Mouse (Mus musculus): ENCODE data around the gene Tcp10c. TPM values are rescaled to one million over a fixed set of nuclear protein-coding genes. Genes with fewer than 3 reads are reported as not detected.
"Not testable (repeated sequence)": the region's sequence is repeated elsewhere in the genome, so short reads cannot be mapped to it uniquely, and the experiment has no call there.

Gene Tcp10c
- polyA plus RNA-seq, 1 experiment from 2014 or later, result not detected

DNA sequence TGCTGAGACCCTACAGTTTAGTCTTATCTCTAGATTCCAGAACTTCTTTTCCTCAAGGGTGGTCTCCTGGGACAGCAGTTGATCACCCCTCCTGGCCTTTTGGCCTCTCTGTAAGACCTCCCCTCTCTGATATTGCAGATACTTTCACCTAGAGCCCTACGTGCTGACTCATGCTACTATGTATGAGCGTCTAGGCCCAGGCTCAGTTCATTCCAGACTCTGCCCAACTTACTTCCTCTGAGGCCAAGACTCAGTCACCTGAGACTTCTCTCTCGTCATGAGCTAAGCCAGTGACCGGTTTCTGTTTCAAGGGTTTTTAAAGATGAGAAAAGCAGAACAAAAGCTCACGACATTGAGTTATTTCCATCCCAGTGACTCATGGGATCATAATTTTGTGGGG, 4.8 kb upstream of the Tcp10c start:
- not testable (repeated sequence) for H3K36me3 ChIP-seq; H3K27me3 ChIP-seq (replicated peaks); H3K4me3 ChIP-seq (replicated peaks); H3K9ac ChIP-seq (replicated peaks); H3K4me1 ChIP-seq; H3K4me2 ChIP-seq; ATAC-seq (ENCODE audit: low FRiP score); H3K9me3 ChIP-seq (replicated peaks); H3K27ac ChIP-seq (replicated peaks)
- WGBS, result 87% methylated on average over 4 of the region's 5 CpGs

DNA sequence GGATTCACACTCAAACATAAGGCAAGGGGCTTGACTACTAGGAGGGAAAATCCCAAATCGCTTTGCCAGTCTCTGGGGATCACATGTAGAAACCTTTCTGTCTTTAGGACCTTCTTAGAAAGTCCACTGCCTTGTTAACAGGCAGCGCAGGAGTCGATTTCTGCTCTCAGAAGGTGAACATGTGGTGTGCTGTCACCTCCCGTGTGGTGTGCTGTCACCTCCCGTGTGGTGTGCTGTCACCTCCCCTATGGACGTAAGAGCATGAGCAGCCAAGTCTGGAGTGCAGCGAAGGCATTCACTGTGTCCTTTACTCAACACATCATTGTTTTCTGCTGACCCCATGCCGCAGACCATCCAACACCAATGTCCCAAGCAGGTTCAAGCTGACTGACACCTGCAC, 1.1 kb upstream of the Tcp10c start:
- H3K4me1 ChIP-seq; H3K4me2 ChIP-seq; H3K36me3 ChIP-seq; H3K9ac ChIP-seq (replicated peaks); H3K27ac ChIP-seq (replicated peaks); H3K4me3 ChIP-seq (replicated peaks); ATAC-seq (ENCODE audit: low FRiP score); H3K27me3 ChIP-seq (replicated peaks): not testable (repeated sequence)
- WGBS, result 91% methylated on average over 8 of the region's 8 CpGs
- H3K9me3 ChIP-seq (replicated peaks), result peaks cover 17% of the 10 kb centered on the region; the same call in 1 of the 2 replicates

GRCm38 (mm10) chr17:13362489-13362888, 8.1 kb downstream of the Tcp10c start:
- H3K4me1 ChIP-seq; H3K27me3 ChIP-seq (replicated peaks); H3K27ac ChIP-seq (replicated peaks); ATAC-seq (ENCODE audit: low FRiP score); H3K4me2 ChIP-seq; H3K36me3 ChIP-seq; H3K9ac ChIP-seq (replicated peaks); H3K4me3 ChIP-seq (replicated peaks): not testable (repeated sequence)
- 92% methylated on average over 2 of the region's 2 CpGs for WGBS
- peaks cover 10% of the 10 kb centered on the region; the same call in 1 of the 2 replicates for H3K9me3 ChIP-seq (replicated peaks)

GRCm38 (mm10) chr17:13363773-13364172, 9.4 kb downstream of the Tcp10c start:
- H3K27me3 ChIP-seq (replicated peaks), result not testable (repeated sequence)

GRCm38 (mm10) chr17:13364196-13364595, 9.8 kb downstream of the Tcp10c start:
- not testable (repeated sequence) for H3K4me1 ChIP-seq; H3K9ac ChIP-seq (replicated peaks); H3K4me2 ChIP-seq; H3K36me3 ChIP-seq; H3K27me3 ChIP-seq (replicated peaks); H3K27ac ChIP-seq (replicated peaks); ATAC-seq (ENCODE audit: low FRiP score); H3K4me3 ChIP-seq (replicated peaks)
- H3K9me3 ChIP-seq (replicated peaks), result peaks cover 19% of the 10 kb centered on the region; the same call in 1 of the 2 replicates
- 89% methylated on average over 9 of the region's 9 CpGs for WGBS

More at GRCm38 (mm10) chr17:13363773-13364172, 9.4 kb downstream of the Tcp10c start:
- H3K4me3 ChIP-seq (replicated peaks); H3K9ac ChIP-seq (replicated peaks); H3K36me3 ChIP-seq; H3K27ac ChIP-seq (replicated peaks); H3K4me1 ChIP-seq; ATAC-seq (ENCODE audit: low FRiP score); H3K4me2 ChIP-seq: not testable (repeated sequence)
- H3K9me3 ChIP-seq (replicated peaks), result peaks cover 17% of the 10 kb centered on the region; the same call in 1 of the 2 replicates
- WGBS, result 84% methylated on average over 4 of the region's 5 CpGs

GRCm38 (mm10) chr17:13367181-13367580, 12.8 kb downstream of the Tcp10c start:
- ATAC-seq (ENCODE audit: low FRiP score); H3K27ac ChIP-seq (replicated peaks); H3K4me2 ChIP-seq; H3K36me3 ChIP-seq; H3K9ac ChIP-seq (replicated peaks); H3K4me3 ChIP-seq (replicated peaks); H3K4me1 ChIP-seq; H3K27me3 ChIP-seq (replicated peaks): not testable (repeated sequence)
- 97% methylated on average over 9 of the region's 9 CpGs for WGBS
- peaks cover 21% of the 10 kb centered on the region; the same call in 1 of the 2 replicates for H3K9me3 ChIP-seq (replicated peaks)

DNA sequence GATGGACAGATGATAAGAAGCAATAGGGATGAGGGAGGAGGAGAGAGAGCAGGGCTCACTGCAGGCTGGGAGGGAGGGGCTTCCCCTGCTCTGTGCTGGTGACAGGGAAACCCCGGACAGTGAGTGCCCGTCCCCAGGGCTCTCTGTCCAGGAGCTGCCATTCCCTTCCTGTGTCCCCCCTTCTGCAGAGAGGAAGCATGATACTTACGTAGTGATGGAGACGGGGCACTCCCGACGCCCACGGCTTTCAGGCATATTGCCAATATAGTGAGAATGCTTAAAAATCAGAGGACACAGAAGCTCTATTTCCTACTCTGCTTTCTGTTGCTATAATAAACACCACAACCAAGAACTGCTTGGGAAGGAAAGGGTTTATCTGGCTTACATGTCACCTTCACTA, 14.3 kb downstream of the Tcp10c start:
- H3K9me3 ChIP-seq (replicated peaks), result peaks cover 20% of the 10 kb centered on the region; the same call in 1 of the 2 replicates
- H3K4me3 ChIP-seq (replicated peaks); H3K27me3 ChIP-seq (replicated peaks); H3K4me2 ChIP-seq; ATAC-seq (ENCODE audit: low FRiP score); H3K9ac ChIP-seq (replicated peaks); H3K4me1 ChIP-seq; H3K27ac ChIP-seq (replicated peaks); H3K36me3 ChIP-seq: not testable (repeated sequence)
- 94% methylated on average over 7 of the region's 7 CpGs for WGBS

DNA sequence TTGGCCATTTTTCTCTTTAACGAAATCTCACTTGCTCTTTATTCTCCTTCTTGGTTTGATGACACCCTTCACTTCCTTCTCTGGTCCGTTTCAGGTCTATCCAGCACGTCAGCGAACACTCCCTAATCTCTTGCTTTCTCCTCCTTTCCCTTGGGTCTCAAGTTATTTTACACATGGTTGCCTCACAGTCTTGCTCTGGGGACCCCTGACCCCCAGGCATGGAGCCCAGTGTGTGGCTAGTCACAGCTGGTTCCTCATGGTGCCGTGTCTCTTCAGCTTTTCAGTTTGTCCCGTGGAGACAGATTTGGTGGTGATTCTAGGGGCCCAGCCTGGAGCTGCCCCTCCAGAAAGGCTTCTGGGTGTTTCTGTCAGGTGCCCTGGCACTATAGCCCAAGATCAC, 16.4 kb downstream of the Tcp10c start:
- WGBS, result 86% methylated on average over 5 of the region's 6 CpGs

GRCm38 (mm10) chr17:13378341-13378740, 24.0 kb downstream of the Tcp10c start:
- not testable (repeated sequence) for H3K27ac ChIP-seq (replicated peaks); H3K27me3 ChIP-seq (replicated peaks); H3K9me3 ChIP-seq (replicated peaks); H3K4me3 ChIP-seq (replicated peaks); H3K9ac ChIP-seq (replicated peaks); H3K4me1 ChIP-seq; H3K4me2 ChIP-seq; H3K36me3 ChIP-seq; ATAC-seq (ENCODE audit: low FRiP score)
- WGBS, result 88% methylated on average over 3 of the region's 3 CpGs

More for the DNA sequence above, 16.4 kb downstream of the Tcp10c start:
- not testable (repeated sequence) for H3K4me1 ChIP-seq; H3K4me2 ChIP-seq; H3K27me3 ChIP-seq (replicated peaks); H3K4me3 ChIP-seq (replicated peaks); H3K36me3 ChIP-seq; H3K9ac ChIP-seq (replicated peaks); H3K27ac ChIP-seq (replicated peaks); ATAC-seq (ENCODE audit: low FRiP score)
- H3K9me3 ChIP-seq (replicated peaks), result peaks cover 16% of the 10 kb centered on the region; the same call in 1 of the 2 replicates

DNA sequence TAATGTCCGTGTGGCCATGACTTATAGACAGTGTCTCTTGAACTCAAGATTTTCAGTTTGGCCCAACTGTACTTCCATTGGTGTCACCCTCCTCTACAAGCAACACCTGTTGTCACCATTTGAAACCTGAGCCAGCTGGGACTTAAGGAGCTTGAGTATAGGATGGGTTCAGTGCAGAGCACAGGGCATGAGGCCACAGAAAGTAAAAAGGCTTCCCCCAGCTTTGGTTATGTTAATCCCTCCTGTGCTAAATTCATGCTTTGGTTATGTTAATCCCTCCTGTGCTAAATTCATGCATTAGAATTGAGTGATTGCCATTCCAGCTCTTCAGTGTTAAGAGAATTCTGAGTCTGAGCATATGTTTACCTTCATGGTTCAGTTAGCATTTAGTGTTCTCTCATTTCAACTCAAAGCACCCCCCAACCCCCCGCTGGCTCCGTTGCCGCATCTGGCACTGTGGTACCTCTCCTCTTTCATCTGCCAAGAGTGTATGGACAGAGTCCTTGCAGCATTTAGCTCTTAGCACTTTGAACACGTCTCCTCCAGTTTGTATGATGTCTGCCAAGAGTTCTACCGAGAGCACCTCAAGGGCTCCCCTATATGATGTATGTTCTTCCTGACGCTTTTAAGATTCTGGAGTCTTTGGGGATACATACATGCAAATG, 25.7 kb downstream of the Tcp10c start:
- H3K4me3 ChIP-seq (replicated peaks); H3K36me3 ChIP-seq; H3K4me1 ChIP-seq; H3K27ac ChIP-seq (replicated peaks); H3K9me3 ChIP-seq (replicated peaks); H3K27me3 ChIP-seq (replicated peaks); ATAC-seq (ENCODE audit: low FRiP score); H3K9ac ChIP-seq (replicated peaks); H3K4me2 ChIP-seq: not testable (repeated sequence)
- 87% methylated on average over 7 of the region's 7 CpGs for WGBS

DNA sequence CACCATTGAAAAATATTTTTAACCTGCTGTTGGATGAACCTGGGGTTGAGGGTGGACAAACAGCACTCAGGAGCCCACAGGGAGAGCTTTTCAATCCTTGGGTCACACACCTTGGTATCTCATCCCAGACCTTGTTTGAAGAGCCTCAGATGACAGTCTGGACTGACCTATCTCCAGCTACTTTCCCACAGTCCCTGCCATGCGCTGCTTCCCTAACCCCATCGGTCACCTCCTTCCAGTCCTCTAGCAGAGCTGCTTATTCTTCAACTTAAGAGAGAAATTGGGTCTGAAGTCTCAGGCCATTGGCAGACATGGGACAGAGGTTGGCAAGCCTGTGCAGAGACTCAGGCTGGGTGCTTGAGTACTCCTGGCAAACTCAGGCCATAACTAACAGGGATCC, 26.9 kb downstream of the Tcp10c start:
- H3K4me2 ChIP-seq; H3K27ac ChIP-seq (replicated peaks); H3K9ac ChIP-seq (replicated peaks); H3K9me3 ChIP-seq (replicated peaks); H3K27me3 ChIP-seq (replicated peaks); H3K4me3 ChIP-seq (replicated peaks); H3K4me1 ChIP-seq; H3K36me3 ChIP-seq; ATAC-seq (ENCODE audit: low FRiP score): not testable (repeated sequence)
- WGBS, result 96% methylated on average over 2 of the region's 2 CpGs

GRCm38 (mm10) chr17:13391020-13391419, 36.6 kb downstream of the Tcp10c start:
- 95% methylated on average over 1 of the region's 4 CpGs for WGBS
- not testable (repeated sequence) for H3K9ac ChIP-seq (replicated peaks); H3K4me2 ChIP-seq; H3K27ac ChIP-seq (replicated peaks); H3K36me3 ChIP-seq; H3K4me1 ChIP-seq; H3K4me3 ChIP-seq (replicated peaks); H3K9me3 ChIP-seq (replicated peaks); H3K27me3 ChIP-seq (replicated peaks)
- peak; percentile 81 for ATAC-seq (ENCODE audit: low FRiP score)
